Mouse (Mus musculus): ENCODE data around the gene Stk38l. TPM values are rescaled to one million over a fixed set of nuclear protein-coding genes. Genes with fewer than 3 reads are reported as not detected.
A peak's percentile ranks its signal among the peaks of the same experiment; 100 is the strongest.

Gene Stk38l
- total RNA-seq, 2 experiments from 2014 or later = 11.4 to 11.8 TPM

DNA sequence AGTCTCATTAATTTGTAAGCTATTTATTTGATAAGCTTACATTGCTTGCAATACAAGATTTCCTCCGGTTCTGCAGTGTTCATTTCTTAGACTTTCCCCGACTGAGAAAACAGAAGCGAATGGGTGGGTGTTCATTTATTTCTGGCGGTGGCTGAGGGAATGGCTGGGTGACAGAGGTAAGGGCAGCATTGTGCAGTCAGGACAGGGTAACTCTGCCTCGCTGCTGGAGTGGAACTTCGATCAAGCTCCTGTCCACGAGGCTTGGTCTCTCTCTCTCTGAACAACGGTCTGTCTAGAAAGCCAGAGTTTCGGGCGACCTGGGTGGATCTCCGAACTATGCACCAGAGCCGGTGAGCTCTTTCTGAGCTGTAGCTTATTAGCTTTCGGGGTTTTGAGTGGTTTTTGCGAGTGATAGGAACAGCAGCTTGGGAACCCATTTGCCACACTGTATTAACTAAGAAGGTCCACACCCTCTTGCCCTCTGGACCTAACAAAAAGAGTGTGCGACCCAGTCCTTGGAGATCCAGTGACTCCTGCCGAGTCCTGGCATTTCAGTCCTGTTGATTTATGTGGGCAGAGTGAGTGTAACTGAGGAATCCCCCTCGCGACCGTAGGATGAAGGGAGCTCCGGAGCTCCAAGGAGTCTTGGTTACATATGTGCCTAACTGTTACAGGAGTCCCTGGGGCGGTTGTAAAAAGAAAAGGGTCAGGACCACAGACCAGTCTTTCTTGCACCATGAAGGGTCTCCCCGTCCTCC lies 70.5 kb downstream of the Stk38l start:
- intact Hi-C loops (cut with DNase I) = no loop called here
- Histone ChIP-seq H3K4me3 (peak overlapping the region; percentile 84), H3K27ac (peak overlapping the region; percentile 79)
- DNase-seq = no peak
- TF ChIP-seq CTCF (IDR thresholded peaks at IDR 0.05) = no peak

DNA sequence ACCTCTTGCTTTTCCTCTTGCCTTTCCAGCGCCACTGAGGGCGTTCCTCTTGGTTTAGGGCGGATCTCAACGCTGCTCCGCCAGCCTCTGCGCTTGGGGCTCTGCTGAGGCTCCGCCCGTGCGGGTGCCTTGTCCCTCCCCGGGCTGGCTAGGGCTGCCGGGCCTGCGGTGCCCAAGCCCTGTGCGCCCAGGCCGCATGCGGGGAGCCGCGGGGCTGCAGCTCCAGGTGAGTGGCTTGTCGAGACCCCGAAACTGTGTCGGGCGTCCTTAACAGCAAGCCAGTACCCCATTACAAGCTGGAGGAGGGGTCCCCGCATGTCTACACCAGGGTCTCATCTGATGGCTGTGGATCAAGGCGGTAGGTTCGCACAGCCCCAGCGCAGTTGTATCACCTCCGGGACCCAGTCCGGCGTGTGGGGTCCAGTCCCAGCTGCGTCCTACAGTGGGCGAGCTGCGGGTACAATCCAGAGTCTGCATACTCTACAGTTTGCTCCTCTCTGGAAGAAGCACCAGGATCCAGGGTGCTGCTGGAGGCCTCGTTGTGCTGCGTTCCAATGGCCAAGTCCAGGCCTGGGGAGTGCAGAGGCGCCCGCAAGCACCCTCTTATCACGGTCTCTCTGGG lies 71.2 kb downstream of the Stk38l start, which contains the start of gene Arntl2:
Gene Arntl2, plus strand, starts transcription at position 132 of the 622 bp plus-strand sequence.
- TF ChIP-seq CTCF (IDR thresholded peaks at IDR 0.05) = no peak
- Histone ChIP-seq H3K4me3 (peak within 1 kb of the TSS; percentile 84), H3K27ac (peak within 1 kb of the TSS; percentile 79)
- peak; percentile 89 for DNase-seq
- intact Hi-C loops (cut with DNase I) = no loop called here

- Histone ChIP-seq H3K27ac (no peak overlapping the region), H3K4me3 (no peak overlapping the region)
- DNase-seq = no peak
- intact Hi-C loops (cut with DNase I) = no loop called here
- TF ChIP-seq CTCF (IDR thresholded peaks at IDR 0.05) = no peak
These were observed 72.7 kb downstream of the Stk38l start for GRCm38 (mm10) chr6:146797446-146797845.

- no peak for DNase-seq
- no peak overlapping the region for H3K4me3 ChIP-seq
- no peak overlapping the region for H3K27ac ChIP-seq
- intact Hi-C loops (cut with DNase I) = no loop called here
- no peak for TF ChIP-seq CTCF (IDR thresholded peaks at IDR 0.05)
These were observed 85.2 kb downstream of the Stk38l start for GRCm38 (mm10) chr6:146809991-146810390.

DNA sequence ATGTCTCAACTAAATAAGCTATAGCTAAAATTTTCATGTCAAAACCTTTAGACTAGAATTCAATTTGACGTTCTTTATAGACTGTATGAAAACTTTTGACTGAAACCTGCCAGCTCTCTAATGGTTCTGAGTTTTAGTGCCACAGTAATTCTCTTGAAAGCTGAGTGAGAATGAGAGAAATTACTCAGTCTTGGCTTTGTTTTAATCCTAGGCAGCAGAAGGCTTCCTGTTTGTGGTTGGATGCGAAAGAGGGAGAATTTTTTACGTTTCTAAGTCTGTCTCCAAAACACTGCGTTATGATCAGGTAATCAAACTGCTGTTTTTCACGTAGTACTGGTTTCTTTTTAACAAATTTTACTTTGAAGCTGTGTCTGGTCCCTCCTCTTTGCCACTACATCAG lies 88.2 kb downstream of the Stk38l start:
- no peak overlapping the region for H3K4me3 ChIP-seq
- intact Hi-C loops (cut with DNase I) = no loop called here
- H3K27ac ChIP-seq = no peak overlapping the region
- DNase-seq = no peak
- no peak for TF ChIP-seq CTCF (IDR thresholded peaks at IDR 0.05)

DNA sequence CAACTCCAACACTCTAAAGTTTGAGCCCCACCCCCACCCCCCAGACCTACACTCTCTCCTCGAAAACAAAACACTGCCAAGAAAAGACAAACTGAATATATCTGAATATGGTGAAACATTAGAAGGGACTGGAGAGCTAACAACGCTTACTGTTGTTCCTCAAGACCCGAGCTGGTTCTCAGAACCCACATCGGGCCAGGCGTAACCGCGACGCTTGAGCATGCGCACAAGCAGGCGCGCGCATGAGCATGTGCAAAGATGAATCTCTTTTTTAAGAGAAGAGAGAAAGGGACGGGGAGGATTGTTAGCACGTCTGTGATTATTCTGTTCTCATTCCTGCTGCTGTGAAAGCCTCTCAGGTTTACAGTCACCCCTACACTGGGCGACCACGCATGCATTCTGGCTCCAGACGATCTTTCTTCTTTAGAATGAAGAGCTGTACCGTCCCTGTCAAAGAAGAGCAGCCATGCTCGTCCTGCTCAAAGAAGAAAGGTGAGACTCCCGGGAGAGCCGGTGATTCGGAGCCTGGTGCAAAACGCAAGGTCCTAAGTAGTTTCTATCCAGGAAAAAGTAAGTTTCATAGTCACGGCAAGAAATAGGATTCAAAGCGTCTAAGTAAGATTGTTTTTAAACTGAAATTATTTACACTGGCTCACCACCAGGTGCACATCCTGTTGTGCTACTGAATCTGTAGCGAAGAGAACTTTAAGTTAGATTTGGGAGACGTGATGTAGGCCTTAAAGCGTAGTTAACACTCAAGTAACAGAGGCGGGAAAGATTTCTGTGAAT lies 95.6 kb downstream of the Stk38l start:
- no peak for DNase-seq
- intact Hi-C loops (cut with DNase I) = no loop called here
- no peak for TF ChIP-seq CTCF (IDR thresholded peaks at IDR 0.05)
- Histone ChIP-seq H3K27ac (no peak overlapping the region), H3K4me3 (no peak overlapping the region)

DNA sequence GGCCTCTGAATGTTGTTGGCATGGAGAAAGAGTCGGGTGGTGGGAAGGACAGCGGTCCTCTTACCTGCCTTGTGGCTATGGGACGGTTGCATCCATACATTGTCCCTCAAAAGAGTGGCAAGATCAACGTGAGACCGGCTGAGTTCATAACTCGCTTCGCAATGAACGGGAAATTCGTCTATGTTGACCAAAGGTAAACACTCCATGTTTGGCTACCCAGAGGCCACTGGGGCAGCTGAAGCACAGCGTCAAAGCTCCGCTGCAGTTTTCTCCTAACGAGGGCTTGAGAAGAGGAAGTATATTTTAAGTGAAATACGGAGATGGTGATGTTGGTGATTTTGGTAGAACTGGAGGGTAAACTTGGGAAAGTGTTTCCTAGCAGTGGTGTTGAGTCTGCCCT lies 97.2 kb downstream of the Stk38l start:
- intact Hi-C loops (cut with DNase I) = no loop called here
- Histone ChIP-seq H3K27ac (no peak overlapping the region), H3K4me3 (no peak overlapping the region)
- no peak for DNase-seq
- no peak for TF ChIP-seq CTCF (IDR thresholded peaks at IDR 0.05)

DNA sequence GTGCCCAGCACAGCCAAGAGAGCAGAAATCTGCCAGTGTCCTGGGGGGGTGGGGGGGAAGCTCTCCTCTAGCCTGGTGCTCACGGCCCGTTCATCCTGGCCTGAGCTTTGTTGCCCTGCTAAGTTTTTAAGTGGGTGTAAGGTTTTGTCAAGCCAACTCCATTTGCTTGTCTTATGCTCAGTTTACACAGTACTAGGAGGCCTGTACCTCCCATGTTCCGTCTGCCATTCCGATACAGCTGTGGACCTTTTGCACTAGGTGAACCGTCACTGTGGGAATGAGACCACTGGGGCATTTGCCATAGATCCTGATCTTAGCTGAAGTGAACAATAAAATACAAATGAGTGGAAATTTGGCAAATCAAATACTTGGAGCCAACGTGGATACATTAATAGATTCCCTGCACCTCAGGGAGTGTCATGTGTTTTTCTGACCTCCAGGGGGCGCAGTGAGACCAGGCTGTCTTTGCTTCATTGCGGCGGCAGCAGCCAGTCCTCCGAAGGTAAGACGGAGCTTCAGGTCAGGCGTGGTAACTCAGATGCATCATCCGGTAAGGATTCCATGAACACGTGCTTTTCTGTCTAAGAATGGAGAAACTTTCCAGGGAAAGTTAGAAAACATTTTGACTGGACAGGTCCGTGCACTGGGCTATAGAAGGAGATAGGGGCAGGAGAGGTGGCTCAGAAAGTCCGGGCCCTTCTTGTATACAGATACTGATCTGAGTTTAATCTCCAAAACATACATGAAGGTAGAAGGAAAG lies 100.1 kb downstream of the Stk38l start:
- peak; percentile 68 for DNase-seq
- no peak overlapping the region for H3K27ac ChIP-seq
- intact Hi-C loops (cut with DNase I) = loop anchor here (2.0 kb wide), 1 partner anchor 170 kb away; no protein-coding TSS in a partner anchor
- H3K4me3 ChIP-seq = no peak overlapping the region
- peak; percentile 87 for TF ChIP-seq CTCF (IDR thresholded peaks at IDR 0.05)

DNA sequence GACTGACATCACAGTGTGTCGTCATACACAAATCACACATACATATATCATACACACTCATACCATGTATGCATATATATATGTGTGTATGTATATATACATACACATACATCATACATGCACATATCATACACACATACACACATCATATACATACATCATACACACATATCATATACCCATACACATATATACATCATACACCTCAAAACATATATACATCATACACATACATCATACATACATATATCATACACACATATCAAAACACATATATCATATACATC lies 100.6 kb downstream of the Stk38l start:
- intact Hi-C loops (cut with DNase I) = loop anchor here (2.0 kb wide), 1 partner anchor 169 kb away; no protein-coding TSS in a partner anchor
- DNase-seq = no peak

More for the DNA sequence above, 100.6 kb downstream of the Stk38l start:
- no peak overlapping the region for H3K27ac ChIP-seq
- no peak overlapping the region for H3K4me3 ChIP-seq
- TF ChIP-seq CTCF (IDR thresholded peaks at IDR 0.05) = no peak

Other genes starting within 250 kb of the Stk38l start
- 1 to 10 TPM; 7.4 to 9.9 TPM for gene Itpr2, start 222.8 kb upstream of the Stk38l start, total RNA-seq (2021)
- gene Fgfr1op2, start 147.8 kb upstream of the Stk38l start, total RNA-seq (2021) = 10 to 100 TPM; 53.6 to 61.2 TPM
- gene Ints13, start 147.2 kb upstream of the Stk38l start, total RNA-seq (2021) = 10 to 100 TPM; 14.4 to 18.8 TPM
- gene Med21, start 82.4 kb upstream of the Stk38l start, total RNA-seq (2021) = 10 to 100 TPM; 35.7 to 44.7 TPM
- 1 to 10 TPM; 5.7 to 7.8 TPM for gene Tm7sf3, start 82.2 kb upstream of the Stk38l start, total RNA-seq (2021)
- under 1 TPM; 0.50 to 0.99 TPM for gene Arntl2, start 71.1 kb downstream of the Stk38l start, total RNA-seq (2021)
- gene Smco2, start 125.1 kb downstream of the Stk38l start, total RNA-seq (2021) = not detected
- 10 to 100 TPM; 40.3 to 44.8 TPM for gene Ppfibp1, start 163.5 kb downstream of the Stk38l start, total RNA-seq (2021)
- gene 1700034J05Rik, start 229.4 kb downstream of the Stk38l start, total RNA-seq (2021) = not detected

Data from gastrocnemius, adult 2 months (tissue).